Mouse (Mus musculus) cerebellum, postnatal 14 days (tissue): ENCODE measurements around the gene Ccdc194.

ENCODE experiments used
- DNase-seq, 2 experiments: peaks; one replicate each; pipeline ENCODE4 v3.0.0; 2021; ENCODE audit warnings: mixed read lengths in 2 of 2

Ccdc194 gene

GRCm38 (mm10) chr8:71525226-71526050 is at the start of gene Ccdc194:
TSS of gene Ccdc194 (minus strand) at chr8:71525711.
- DNase-seq: no peak

DNA sequence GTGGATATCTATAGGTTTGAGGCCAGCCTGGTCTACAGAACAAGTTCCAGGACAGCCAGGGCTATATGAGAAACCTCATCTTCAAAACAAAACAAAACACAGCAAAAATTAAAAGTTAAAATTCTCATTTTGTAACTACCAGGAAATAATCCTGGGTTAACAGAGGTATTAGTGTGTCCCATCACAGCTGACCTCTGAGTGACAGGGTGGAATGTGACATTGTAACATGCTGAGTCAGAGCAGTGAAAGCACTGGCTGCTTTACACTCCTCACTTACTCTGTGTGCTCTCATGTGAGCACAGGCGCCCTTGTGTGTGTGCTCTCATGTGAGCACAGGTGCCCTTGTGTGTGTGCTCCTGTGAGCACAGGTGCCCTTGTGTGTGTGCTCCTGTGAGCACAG is 49.5 kb upstream of the Ccdc194 start:
- DNase-seq: no peak

DNA sequence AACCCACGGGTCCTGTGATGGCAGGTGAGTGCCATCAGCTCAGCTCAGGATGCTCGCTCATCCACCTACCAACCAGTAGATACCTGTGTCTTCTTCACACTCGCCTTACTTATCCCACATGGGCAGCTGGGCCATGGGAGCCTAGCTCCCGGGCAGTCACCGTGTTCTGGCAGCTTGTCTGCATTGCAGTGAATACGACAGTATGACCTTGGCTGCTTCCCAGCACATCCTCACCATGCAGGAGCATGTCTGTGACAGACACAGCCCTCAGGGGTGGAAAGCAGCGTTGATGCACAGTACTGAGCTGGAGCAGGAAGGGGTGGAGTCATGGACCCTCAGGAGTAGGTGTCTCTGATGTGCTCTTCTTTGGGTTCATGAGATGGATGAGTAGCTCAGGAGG is 48.9 kb upstream of the Ccdc194 start:
- DNase-seq: peak in 1 of 2 experiments; percentile 36

DNA sequence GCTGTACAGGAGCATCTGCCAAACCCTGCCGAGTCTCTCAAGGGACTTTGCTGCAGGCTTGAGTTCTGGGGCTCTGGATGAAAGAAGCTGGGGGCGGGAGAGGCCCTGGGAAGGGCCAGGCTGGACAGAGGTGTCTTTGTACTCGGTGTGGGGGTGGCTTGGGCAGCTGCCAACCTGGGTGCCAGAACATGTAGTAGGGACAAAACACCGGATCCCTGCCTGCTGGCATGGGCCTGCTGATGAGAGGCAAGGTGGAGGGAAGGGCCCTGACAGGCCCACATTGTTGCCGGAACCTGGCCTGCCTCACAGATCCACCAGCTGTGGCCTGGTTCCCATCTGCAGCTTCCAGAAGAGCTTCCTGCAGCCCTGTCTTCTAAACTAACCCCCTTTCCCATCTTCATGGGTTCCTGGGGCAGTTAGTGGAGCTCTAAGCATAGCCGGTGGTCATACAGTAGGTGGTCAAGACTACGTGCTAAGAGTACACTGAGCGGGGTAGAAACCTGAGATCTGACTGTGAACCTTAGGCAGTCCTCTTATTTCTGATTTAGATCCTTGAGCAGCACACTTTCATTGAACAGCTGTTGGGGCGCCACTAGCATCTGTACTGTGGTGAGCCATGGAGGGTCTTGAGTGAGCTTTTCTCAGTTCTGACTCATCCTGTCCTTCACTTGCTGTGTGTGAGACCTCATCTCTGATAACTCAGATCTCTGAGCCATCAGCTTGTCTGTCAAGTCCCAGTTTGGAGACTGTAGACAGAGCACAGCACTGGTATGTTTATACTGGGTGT is 47.5 kb upstream of the Ccdc194 start:
- DNase-seq: peak; percentile 64 to 77

DNA sequence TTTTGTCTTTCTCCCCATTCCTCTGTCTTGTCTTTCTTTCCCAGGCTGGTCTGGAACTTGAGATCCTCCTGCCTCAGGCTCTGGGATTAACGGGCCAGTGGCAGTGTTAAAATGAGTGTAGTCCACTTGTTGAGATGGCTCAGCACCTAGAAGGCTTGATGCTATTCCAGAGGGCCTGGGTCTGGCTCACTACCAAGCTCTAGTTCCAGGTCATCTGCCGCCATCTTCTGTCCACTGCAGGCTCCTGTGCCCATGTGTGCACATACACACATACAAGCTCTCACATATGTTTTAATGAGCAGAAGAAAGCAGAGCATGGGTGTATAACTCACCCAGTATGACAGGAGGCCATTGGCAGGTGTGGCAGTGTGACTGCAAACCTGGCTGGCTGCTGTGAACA is 46.6 kb upstream of the Ccdc194 start:
- DNase-seq: peak; percentile 57 to 69

GRCm38 (mm10) chr8:71570291-71570954 is 44.9 kb upstream of the Ccdc194 start:
- peak; percentile 97 to 98 for DNase-seq

- peak; percentile 94 to 95 for DNase-seq
These were observed 44.1 kb upstream of the Ccdc194 start for GRCm38 (mm10) chr8:71569366-71570290.

DNA sequence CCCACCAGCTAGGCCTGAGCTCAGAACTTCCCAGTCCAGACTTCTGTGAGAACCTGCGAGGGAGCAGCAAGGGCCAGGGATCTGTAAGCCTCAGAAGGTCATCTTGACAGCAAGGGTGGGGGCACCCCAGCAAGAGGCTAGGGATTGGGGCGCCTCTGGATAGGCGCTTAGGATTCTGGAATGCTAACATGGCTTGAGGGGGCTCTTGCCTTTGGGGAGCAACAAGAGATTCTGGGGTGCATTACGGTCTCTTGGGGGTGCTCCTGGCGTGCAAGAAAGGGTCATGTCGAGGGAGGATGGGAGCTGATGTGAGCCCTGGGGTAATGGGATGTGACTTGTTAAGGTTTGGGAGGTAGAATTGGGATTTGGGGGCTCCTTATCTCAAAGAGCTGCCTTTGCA is 43.4 kb upstream of the Ccdc194 start:
- DNase-seq: peak; percentile 47

GRCm38 (mm10) chr8:71568387-71568937 is 43.0 kb upstream of the Ccdc194 start, which contains the start of gene Slc27a1:
TSS of gene Slc27a1 (plus strand) at chr8:71568882.
- DNase-seq: peak; percentile 87 to 91

- DNase-seq: no peak
These were observed 42.1 kb upstream of the Ccdc194 start for GRCm38 (mm10) chr8:71567587-71567986.

DNA sequence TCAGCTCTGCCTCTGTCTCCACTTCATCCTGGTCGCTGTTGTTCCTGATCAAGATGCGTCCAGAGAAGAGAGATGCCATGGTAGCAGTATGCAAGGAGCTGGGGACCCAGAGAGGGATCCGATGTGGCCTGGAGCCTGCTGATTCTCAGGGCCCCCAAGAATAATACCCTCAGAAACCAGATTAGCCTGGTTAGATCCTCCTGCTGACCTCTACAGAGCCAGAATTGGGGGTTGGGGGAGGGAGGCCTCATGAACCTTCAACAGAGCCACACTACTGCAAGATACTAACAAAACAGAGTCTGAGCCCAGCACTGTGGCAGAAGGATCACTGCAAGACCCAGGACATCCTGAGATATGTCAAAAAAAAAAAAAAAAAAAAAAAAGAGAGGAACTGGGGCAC is 41.0 kb upstream of the Ccdc194 start, which contains the start of gene Nxnl1:
Gene Nxnl1, minus strand, starts transcription at position 101 of the 400 bp plus-strand sequence.
- DNase-seq: no peak

DNA sequence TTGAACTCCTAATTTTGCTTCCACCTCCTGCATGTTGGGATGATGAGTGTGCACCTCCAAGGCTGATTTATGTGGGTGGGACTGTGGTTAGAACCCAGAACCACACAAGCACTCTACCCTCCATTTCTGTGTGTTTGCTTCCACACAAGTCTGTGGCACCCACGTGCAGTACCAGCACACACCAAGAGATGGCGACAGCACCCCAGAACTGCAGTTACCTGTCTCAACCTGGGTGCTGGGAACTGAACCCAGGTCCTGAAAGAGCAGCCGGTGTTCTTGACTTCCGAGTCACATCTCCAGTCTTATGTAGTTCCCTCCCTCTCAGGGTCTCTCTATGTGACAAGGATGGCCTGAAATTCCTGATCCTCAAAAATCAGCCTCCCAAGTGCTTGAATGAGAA is 38.5 kb upstream of the Ccdc194 start:
- DNase-seq: peak in 1 of 2 experiments; percentile 55

DNA sequence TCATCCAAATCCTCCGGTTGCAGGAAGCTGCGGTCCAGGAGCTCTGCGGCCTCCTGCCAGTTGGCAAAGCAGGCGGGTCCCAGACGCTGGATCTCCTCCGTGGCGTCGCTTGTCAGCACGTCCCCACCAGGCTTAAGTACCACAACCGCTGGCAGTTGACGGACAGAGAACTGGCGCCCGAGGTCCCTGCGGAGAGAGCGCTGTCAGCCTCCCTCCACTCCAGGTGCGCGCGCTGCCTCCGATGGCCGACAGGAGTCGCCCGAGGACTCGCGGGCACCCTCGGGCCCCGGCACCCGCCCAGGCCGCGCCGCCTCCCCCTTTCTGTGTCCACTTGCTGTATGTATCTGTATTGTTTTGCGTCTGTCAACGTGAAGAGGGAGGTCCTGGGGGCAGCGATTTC is 37.2 kb upstream of the Ccdc194 start:
- DNase-seq: peak; percentile 84 to 90

- DNase-seq: peak; percentile 78 to 82
These were observed 35.9 kb upstream of the Ccdc194 start for GRCm38 (mm10) chr8:71561401-71561800.

DNA sequence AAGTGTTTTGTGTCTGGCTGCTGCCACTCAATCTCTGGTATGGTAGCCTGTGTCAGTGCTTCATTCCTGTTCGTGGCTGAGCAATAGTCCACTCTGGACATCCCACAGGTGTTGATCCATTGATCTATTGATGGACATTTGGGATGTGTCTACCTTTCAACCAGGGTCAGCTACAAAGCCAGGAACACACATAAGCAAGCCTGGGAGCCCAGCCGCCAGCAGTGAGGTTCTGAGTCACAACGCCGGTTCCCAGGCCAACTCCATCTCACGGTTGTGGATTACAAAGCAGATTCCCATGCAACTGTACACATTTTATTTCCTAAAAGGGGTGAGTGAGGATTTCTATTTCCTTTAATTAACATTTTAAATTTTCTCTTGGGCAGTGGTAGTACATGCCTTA is 35.3 kb upstream of the Ccdc194 start:
- no peak for DNase-seq

DNA sequence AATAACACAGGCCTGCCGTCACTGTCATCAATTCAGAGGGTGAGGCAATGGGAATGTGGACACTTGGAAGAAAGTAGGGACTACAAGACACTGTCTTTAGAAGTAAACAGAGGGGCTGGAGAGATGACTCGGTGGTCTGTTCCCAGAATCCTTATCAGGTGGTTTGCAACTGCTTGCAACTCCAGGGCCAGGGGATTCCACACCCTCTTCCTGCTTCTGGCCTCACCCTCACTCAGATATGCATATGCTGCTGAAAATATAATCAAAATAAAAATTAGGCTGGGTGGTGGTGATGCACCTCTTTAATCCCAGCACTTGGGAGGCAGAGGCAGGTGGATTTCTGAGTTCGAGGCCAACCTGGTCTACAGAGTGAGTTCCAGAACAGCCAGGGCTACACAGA is 34.6 kb upstream of the Ccdc194 start:
- DNase-seq: no peak

GRCm38 (mm10) chr8:71558958-71559690 is 33.6 kb upstream of the Ccdc194 start:
- DNase-seq: peak in 1 of 2 experiments; percentile 51

- no peak for DNase-seq
These were observed 32.8 kb upstream of the Ccdc194 start, which contains the start of gene Tmem221 for GRCm38 (mm10) chr8:71558071-71558957. TSS of gene Tmem221 (minus strand) at chr8:71558871.

- DNase-seq: no peak
These were observed 29.1 kb upstream of the Ccdc194 start for GRCm38 (mm10) chr8:71554644-71555043.

GRCm38 (mm10) chr8:71554001-71554400 is 28.5 kb upstream of the Ccdc194 start:
- DNase-seq: no peak
